Mouse (Mus musculus): ENCODE measurements around the gene Ggta1.

- TF ChIP-seq CTCF (IDR thresholded peaks at IDR 0.05; ENCODE audit: extremely low read depth, insufficient read depth, insufficient read length, insufficient replicate concordance) (no peak), POLR2A (IDR thresholded peaks at IDR 0.05; ENCODE audit: low read depth, low read length) (no peak)
These were observed at the start of gene Ggta1 for GRCm38 (mm10) chr2:35462791-35463281.
